Mouse (Mus musculus) stomach, embryonic 14.5 days (tissue): Measurements from ENCODE around the gene Apoe. TPM values are rescaled to one million over a fixed set of nuclear protein-coding genes. Genes with fewer than 3 reads are reported as not detected.

ENCODE experiments used
- ATAC-seq: fragments of 200-750 bp; cut with Nextera tagmentation; 2 replicates; pipeline ENCODE4 v1.8.0; 2017; ENCODE audit warnings: low read depth, moderate TSS enrichment; ENCODE audit not compliant: insufficient number of reproducible peaks, insufficient read depth, low FRiP score
- H3K27ac ChIP-seq: fragments of 300-500 bp; sonication (generic); 2 replicates; pipeline ENCODE4 v1.5.1; 2014; ENCODE audit warnings: mild to moderate bottlenecking, low read length, moderate library complexity, mixed read lengths
- H3K27me3 ChIP-seq: fragments of 300-500 bp; sonication (generic); 2 replicates; pipeline ENCODE4 v1.6.1; 2014; ENCODE audit warnings: low read length, control low read depth, mixed read lengths; ENCODE audit not compliant: control insufficient read depth, insufficient read depth
- H3K36me3 ChIP-seq: fragments of 300-500 bp; sonication (generic); 2 replicates; pipeline ENCODE4 v1.6.1; 2014; ENCODE audit warnings: mild to moderate bottlenecking, control low read depth, low read length, moderate library complexity, mixed read lengths; ENCODE audit not compliant: control insufficient read depth, insufficient read depth
- H3K4me1 ChIP-seq: fragments of 300-500 bp; sonication (generic); 2 replicates; pipeline ENCODE4 v1.6.1; 2014; ENCODE audit warnings: low read length, control low read depth, mixed read lengths; ENCODE audit not compliant: control insufficient read depth, insufficient read depth
- H3K4me2 ChIP-seq: fragments of 300-500 bp; sonication (generic); replicated peaks from 2 replicates; pipeline ENCODE4 v1.6.1; 2014; ENCODE audit warnings: low read depth, low read length, control low read depth
- H3K4me3 ChIP-seq: fragments of 300-500 bp; sonication (generic); 2 replicates; pipeline ENCODE4 v1.5.1; 2014; ENCODE audit warnings: low read depth, low read length, control low read depth
- H3K9ac ChIP-seq: fragments of 300-500 bp; sonication (generic); replicated peaks from 2 replicates; pipeline ENCODE4 v1.6.1; 2014; ENCODE audit warnings: low read depth, mild to moderate bottlenecking, control low read depth, low read length, moderate library complexity, mixed read lengths
- H3K9me3 ChIP-seq: fragments of 300-500 bp; sonication (generic); 2 replicates; pipeline ENCODE4 v1.6.1; 2016; ENCODE audit warnings: low read depth, low read length, control low read depth; ENCODE audit not compliant: control insufficient read depth
- WGBS: fragments of 180-500 bp; shearing (Covaris S2); extraction: QIAGEN DNeasy Blood & Tissue Kit; methylation state at CpG from one replicate; pipeline ENCODE4 v1.1.7; 2014; 5-methylcytosine and 5-hydroxymethylcytosine counted together
- polyA plus RNA-seq: library from polyadenylated mRNA; unstranded; fragments of >200 nt; fragmentation: Nextera tagmentation; extraction: Ambion mirVana; gene quantifications from 2 replicates; pipeline ENCODE4 v1.2.1, GENCODE M21; 2014

The Apoe gene
- polyA plus RNA-seq, 1 experiment from 2014 or later, result 291 TPM

DNA sequence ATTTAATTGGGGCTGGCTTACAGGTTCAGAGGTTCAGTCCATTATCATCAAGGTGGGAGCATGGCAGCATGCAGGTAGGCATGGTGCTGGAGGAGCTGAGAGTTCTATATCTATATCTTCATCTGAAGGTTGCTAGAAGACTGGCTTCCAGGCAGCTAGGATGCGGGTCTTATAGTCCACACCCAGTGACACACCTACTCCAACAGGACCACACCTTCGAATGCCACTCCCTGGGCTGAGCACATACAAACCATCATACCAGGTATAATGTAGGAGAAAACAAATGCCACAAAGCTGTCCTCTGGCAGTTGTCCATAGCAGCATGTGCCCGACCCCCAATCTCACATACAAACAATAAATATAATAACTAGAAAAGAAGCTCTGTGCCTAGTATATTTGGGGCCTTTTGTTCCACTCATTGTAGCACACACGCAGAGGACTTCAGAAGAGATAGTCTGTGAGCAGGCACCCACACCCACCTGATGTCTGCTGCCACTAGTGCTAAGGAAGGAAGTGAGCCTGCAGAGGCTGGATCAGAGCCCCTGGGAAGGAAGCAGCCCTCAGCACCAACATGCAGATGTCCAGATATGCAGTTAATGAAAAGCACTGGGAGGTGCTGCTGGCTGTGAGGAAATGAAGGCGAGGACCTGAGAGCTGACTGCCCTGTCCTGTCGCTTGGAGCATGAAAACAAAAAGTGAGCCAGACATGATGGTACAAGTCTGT, 47.8 kb downstream of the Apoe start:
- Histone ChIP-seq H3K27me3 (no peaks in the 10 kb centered on the region), H3K9ac (no peak overlapping the region), H3K27ac (no peak overlapping the region), H3K4me2 (no peak overlapping the region), H3K9me3 (no peaks in the 10 kb centered on the region), H3K4me3 (no peak overlapping the region), H3K4me1 (no peaks in the 10 kb centered on the region), H3K36me3 (peaks cover 58% of the 10 kb centered on the region)
- no peak for ATAC-seq
- WGBS, result 88% methylated on average over 6 of the region's 6 CpGs

Other genes starting within 250 kb of the Apoe start
- 8.6 and 9.7 TPM in 2 replicates for gene Mark4, start 240.4 kb downstream of the Apoe start, polyA plus RNA-seq
- gene Exoc3l2, start 235.9 kb downstream of the Apoe start, polyA plus RNA-seq, result 0.55 and 1.2 TPM in 2 replicates
- 0.74 and 1.3 TPM in 2 replicates for gene Bloc1s3, start 190.8 kb downstream of the Apoe start, polyA plus RNA-seq
- gene Trappc6a, start 190.8 kb downstream of the Apoe start, polyA plus RNA-seq, result 83.4 and 89.0 TPM in 2 replicates
- not detected in 2 replicates for gene Nkpd1, start 181.3 kb downstream of the Apoe start, polyA plus RNA-seq
- gene Ppp1r37, start 136.1 kb downstream of the Apoe start, polyA plus RNA-seq, result 6.3 and 7.1 TPM in 2 replicates
- gene Zfp296, start 121.9 kb downstream of the Apoe start, polyA plus RNA-seq, result 1.2 and 2.1 TPM in 2 replicates
- 163 and 180 TPM in 2 replicates for gene Gemin7, start 121.6 kb downstream of the Apoe start, polyA plus RNA-seq
- gene Clasrp, start 94.7 kb downstream of the Apoe start, polyA plus RNA-seq, result 38.6 and 44.8 TPM in 2 replicates
- gene Relb, start 69.8 kb downstream of the Apoe start, polyA plus RNA-seq, result 8.3 and 10.4 TPM in 2 replicates
- 77.9 and 86.2 TPM in 2 replicates for gene Clptm1, start 34.2 kb downstream of the Apoe start, polyA plus RNA-seq
- gene Apoc2, start 21.2 kb downstream of the Apoe start, polyA plus RNA-seq, result 1.5 and 1.9 TPM in 2 replicates
- not detected in 2 replicates for gene Gm44805, start 17.8 kb downstream of the Apoe start, polyA plus RNA-seq
- 0.39 TPM in 1 of 2 replicates, not detected in the other for gene Apoc4, start 17.7 kb downstream of the Apoe start, polyA plus RNA-seq
- 10.9 and 12.6 TPM in 2 replicates for gene Apoc1, start 6.5 kb downstream of the Apoe start, polyA plus RNA-seq
- gene Tomm40, start 16.2 kb upstream of the Apoe start, polyA plus RNA-seq, result 91.2 and 108 TPM in 2 replicates
- 106 and 113 TPM in 2 replicates for gene Nectin2, start 51.3 kb upstream of the Apoe start, polyA plus RNA-seq
- gene Bcam, start 71.8 kb upstream of the Apoe start, polyA plus RNA-seq, result 156 and 164 TPM in 2 replicates
- 15.1 and 17.7 TPM in 2 replicates for gene Cblc, start 97.6 kb upstream of the Apoe start, polyA plus RNA-seq
- gene Bcl3, start 123.6 kb upstream of the Apoe start, polyA plus RNA-seq, result 10.7 and 11.5 TPM in 2 replicates
- not detected in 2 replicates for gene Gm19345, start 152.8 kb upstream of the Apoe start, polyA plus RNA-seq
- gene Ceacam16, start 162.1 kb upstream of the Apoe start, polyA plus RNA-seq, result not detected in 2 replicates
- 0.14 and 0.41 TPM in 2 replicates for gene Ceacam19, start 188.8 kb upstream of the Apoe start, polyA plus RNA-seq
- gene Pvr, start 222.0 kb upstream of the Apoe start, polyA plus RNA-seq, result 10.4 and 11.7 TPM in 2 replicates